Mouse (Mus musculus) retina, postnatal 1 day (tissue): Measurements from ENCODE around the gene Nkx3-2.

ENCODE experiments used
- DNase-seq: peaks from one replicate; pipeline ENCODE4 v3.0.0-alpha.2; 2012

The Nkx3-2 gene

DNA sequence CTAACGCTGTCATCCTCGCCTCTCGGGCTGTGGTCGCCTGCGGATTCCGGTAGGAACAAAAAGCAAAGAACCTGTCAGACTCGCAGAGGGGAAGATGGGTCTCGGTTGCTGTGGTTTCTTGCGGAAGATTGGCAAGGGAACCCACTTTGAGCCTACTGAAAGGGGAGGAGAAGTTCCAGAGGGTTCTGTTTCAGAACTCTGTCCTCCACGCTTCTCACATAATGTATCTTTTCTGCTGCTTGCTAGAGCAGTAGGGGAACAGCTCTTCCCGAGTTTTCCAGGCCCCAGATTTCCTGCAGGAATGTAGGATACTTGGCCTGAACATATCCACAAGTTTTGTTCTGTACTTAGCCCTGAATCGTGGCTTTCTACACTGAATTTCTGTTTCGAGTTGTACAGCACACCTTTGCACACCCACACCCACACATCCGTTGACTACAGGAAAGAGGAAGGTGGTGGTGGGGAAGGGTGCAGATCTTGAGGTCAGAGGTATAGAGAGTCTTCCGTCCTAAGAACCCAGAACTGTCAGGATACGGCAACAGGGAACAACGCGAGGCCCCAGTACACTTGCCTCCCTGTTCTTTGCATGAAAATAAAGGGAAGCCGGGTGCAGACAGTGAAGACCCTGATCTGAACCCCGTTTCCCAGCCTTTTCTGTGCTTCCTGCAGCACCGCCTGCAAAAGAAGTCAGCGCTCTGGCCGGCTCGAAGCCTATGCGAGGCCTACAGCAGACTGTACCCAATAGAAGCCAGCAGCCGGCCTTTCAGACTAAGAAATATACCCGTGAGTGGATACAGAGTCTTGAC lies 2.0 kb downstream of the Nkx3-2 start:
- DNase-seq = no peak

- DNase-seq = no peak
These were observed 2.7 kb downstream of the Nkx3-2 start for GRCm38 (mm10) chr5:41761509-41762140.

DNA sequence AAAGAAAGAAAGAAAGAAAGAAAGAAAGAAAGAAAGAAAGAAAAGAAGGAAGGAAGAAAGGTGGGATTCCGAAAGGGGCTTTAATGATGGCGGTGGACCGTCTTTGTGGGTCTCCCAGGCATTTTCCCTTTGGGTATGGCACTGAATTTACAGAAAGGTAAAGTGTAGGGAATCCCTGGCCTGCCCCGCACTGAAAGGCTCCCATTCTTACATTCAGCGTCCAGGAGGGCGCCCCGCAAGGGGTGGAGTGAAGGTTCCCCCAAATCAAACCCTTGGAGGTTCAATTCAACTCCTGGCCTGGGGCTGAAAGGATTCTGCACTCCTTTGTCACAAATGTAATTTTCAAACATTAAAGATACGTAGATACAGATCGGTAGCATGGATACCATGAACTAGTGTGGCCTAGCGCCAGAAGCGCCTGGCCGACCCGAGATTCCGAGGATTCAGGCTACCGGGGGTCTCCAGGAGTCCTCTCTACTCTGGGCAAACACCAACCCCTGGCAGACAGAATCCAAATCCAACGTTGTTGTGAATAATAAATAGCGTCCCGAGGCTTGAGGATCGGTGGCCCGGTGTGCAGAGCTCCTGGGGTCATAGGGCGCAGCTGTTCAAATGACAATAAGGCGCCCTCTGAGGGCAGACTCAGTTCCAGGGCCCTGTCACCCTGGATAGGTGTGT lies 3.3 kb downstream of the Nkx3-2 start:
- DNase-seq = no peak

DNA sequence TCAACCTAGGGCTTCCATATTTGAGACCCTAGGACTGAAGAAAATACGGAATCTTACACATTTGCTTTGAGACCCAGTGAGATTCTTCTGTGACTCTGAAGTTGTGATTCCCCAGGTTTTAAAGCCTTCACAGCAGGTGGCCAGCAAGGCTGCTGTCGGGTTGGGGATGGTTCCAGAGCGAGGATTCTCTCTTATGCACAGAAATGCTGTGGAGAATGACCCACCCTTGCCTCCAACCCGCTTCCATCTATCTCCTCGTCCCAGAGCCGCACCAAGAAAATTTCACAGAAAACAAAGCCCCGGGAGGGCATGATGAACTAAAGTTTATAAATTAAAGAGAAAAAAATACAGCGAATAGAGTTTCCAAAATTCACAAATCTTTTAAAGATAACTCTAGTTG lies 4.2 kb downstream of the Nkx3-2 start:
- no peak for DNase-seq

- no peak for DNase-seq
These were observed 5.3 kb downstream of the Nkx3-2 start for GRCm38 (mm10) chr5:41758671-41759639.

DNA sequence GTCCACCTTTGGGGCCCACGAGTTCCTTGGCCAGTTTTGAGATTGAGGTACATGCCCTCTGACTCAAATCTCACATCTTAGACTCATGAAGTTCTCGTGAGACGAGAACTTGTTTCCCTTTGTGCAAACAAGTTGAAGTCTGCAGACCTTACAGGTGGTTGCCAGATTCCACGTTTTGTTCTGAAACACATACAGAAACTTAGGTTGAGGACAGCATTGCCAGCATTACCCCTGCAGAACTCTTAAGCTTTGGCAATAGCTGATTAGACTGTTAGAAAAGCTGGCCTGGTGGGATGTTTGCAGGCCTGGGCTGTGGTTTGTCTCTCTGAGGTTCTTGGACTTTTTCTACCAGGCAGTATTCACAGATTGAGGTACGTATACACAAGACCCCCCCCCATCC lies 7.0 kb downstream of the Nkx3-2 start:
- no peak for DNase-seq

- no peak for DNase-seq
These were observed 7.9 kb downstream of the Nkx3-2 start for GRCm38 (mm10) chr5:41756396-41756795.

GRCm38 (mm10) chr5:41755373-41755960 lies 8.8 kb downstream of the Nkx3-2 start:
- DNase-seq = no peak

DNA sequence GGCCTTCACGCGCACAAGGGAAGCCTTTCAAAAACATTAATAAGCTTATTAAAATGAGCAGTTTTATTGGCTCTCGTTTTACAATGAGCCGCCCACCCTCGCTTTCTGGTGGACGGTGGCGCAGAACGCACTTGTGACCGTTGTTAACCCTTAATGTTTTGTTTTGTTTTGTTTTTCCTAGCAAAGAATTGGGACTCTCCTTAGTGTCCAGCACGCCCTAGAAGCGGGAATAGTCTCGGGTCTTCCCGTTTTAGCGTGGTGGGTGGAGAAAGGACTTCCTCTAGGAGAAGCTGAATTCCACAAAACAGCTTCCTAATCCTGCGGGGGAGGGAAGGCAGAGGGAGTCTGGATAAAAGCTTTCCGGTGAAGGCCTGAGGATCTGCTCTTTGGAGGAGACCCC lies 9.5 kb downstream of the Nkx3-2 start:
- no peak for DNase-seq

DNA sequence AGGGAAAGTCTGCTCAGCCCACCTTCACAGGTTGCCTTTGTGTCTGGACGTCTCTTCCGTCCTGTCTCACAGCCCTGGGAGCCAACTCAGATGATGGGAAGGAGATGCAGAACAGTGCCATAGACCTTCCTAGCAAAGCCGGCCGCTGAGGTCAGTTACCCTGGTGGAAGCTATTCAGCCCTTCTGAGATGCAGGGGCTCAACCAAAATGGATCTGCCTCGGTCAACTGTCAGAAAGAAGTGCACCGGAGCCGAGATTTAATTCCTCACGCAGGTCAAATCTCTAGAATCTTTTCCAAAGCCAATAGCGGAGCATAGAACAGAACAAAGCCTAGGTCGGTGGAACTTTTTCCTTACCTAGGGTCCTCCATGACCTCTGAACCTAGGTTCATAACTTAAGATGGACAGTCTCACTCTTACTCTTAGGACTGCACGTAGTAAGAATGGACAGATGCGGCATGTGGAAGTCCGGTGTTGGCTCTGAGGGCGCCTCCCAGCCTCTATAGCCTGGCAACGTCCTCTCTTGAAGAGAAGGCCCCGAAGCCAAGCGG lies 10.0 kb downstream of the Nkx3-2 start:
- no peak for DNase-seq

DNA sequence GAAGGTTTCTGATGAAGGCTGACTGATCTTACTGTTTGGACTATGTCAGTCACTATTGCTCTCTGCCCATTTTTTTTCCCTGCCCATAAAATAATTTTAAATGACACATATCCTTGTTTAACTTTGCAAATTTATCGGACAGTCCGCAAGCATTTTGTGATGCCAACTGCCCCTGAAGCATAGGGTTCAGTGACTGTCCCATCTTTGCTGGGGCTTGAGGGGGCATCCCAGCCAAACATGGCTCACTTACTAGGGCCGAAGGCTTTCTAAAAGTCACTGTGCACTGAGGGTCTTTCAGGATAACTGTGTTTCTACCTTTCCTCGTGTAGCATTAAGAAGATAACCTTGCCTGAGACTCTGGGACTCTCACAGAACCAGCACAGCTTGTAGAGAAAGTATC lies 11.6 kb downstream of the Nkx3-2 start:
- DNase-seq = no peak

GRCm38 (mm10) chr5:41744898-41745780 lies 19.2 kb downstream of the Nkx3-2 start:
- DNase-seq = no peak

GRCm38 (mm10) chr5:41744234-41744633 lies 20.1 kb downstream of the Nkx3-2 start:
- no peak for DNase-seq

DNA sequence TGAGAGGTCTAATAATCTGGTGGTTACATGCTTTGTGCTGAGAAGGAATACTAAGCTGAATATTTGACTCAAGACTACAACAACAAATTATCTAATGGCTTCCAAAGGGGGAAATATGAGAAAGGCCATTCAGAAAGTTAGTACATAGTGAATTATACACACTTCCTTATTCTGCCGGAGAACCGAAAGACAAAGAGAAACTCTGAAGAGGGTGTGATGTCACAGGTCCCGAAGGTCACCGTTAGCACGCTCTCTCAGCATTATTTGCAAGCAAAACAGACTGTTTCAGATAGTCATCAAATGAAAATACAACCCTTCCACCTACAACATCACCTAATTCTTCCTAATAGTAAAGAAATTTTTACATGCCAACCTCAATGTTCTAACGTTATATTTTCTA lies 25.5 kb downstream of the Nkx3-2 start:
- DNase-seq = no peak

DNA sequence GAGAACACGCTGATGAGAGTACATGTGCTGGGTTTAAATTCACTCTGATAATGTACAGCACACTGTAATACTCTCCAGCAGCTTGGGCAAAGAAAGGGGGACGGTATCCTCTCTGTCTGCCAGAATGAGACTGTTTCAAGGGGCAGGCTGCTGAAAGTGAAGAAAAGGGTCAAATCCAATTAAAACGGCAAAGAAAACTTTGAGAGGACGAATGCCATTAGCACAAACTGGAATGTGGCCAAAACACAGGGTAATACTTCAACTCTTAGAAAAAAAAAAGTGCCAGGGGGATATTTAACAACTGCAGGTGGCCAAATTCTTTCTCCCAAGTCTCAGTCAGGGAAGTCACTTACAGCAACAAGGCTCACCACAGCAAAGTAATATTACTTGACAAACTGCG lies 27.3 kb downstream of the Nkx3-2 start:
- DNase-seq = no peak

GRCm38 (mm10) chr5:41727017-41727416 lies 37.3 kb downstream of the Nkx3-2 start:
- DNase-seq = no peak

DNA sequence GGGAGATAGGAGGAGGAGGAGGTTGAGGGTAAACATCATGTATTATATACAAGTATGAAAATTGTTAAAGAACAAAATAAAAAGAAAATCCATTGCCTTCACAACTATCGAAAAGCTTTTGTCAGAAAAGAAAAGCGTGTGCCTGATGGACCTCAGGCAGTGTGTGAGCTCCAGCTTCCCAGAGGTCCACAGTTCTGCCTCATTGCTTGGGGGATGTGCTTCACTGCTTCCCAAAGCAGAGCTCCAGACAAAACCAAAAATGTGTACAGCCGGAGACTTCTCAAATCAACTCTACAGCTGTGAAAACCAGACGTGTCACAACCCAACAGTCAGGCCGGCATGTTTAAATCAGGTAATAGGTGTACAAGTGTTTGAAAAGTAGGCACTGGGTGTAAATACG lies 38.7 kb downstream of the Nkx3-2 start:
- DNase-seq = no peak
